Mouse (Mus musculus): Measurements from ENCODE around the gene Fbxl2. TPM values are rescaled to one million over a fixed set of nuclear protein-coding genes. Genes with fewer than 3 reads are reported as not detected.
"Not testable (repeated sequence)": the region's sequence is repeated elsewhere in the genome, so short reads cannot be mapped to it uniquely, and the experiment has no call there.

The Fbxl2 gene
- polyA plus RNA-seq (2011; ENCODE audit: insufficient read length, low read depth, missing spikeins), result 4.9 and 5.1 TPM in 2 replicates

GRCm38 (mm10) chr9:114046028-114046427, at the start of gene Fbxl2:
Gene Fbxl2 (minus strand): TSS chr9:114046191.
- H3K4me1 ChIP-seq (ENCODE audit: control insufficient read depth, insufficient read depth, low read length), result no peaks in the 10 kb centered on the region
- TF ChIP-seq CTCF (IDR thresholded peaks at IDR 0.05; ENCODE audit: borderline replicate concordance, insufficient read depth, low read length) (no peak), POLR2A (IDR thresholded peaks at IDR 0.05; ENCODE audit: low read depth, low read length) (no peak)

GRCm38 (mm10) chr9:114094854-114095253, 48.9 kb upstream of the Fbxl2 start:
- Histone ChIP-seq H3K4me1 (ENCODE audit: control insufficient read depth, insufficient read depth, low read length) (no peaks in the 10 kb centered on the region), H3K27ac (ENCODE audit: insufficient read depth, low read length) (no peak overlapping the region), H3K4me3 (ENCODE audit: insufficient read depth, low read length) (no peak overlapping the region)
- TF ChIP-seq POLR2A (IDR thresholded peaks at IDR 0.05; ENCODE audit: low read depth, low read length), result no peak
- no peak for TF ChIP-seq CTCF (IDR thresholded peaks at IDR 0.05; ENCODE audit: borderline replicate concordance, insufficient read depth, low read length)

More at GRCm38 (mm10) chr9:114046028-114046427, at the start of gene Fbxl2:
- no peak within 1 kb of the TSS for H3K27ac ChIP-seq (ENCODE audit: insufficient read depth, low read length)
- no peak within 1 kb of the TSS for H3K4me3 ChIP-seq (ENCODE audit: insufficient read depth, low read length)

- not testable (repeated sequence) for H3K4me3 ChIP-seq (ENCODE audit: insufficient read depth, low read length); H3K4me1 ChIP-seq (ENCODE audit: control insufficient read depth, insufficient read depth, low read length); H3K27ac ChIP-seq (ENCODE audit: insufficient read depth, low read length)
Measured at GRCm38 (mm10) chr9:114092188-114092587, 46.2 kb upstream of the Fbxl2 start.

GRCm38 (mm10) chr9:114088885-114089284, 42.9 kb upstream of the Fbxl2 start:
- not testable (repeated sequence) for H3K27ac ChIP-seq (ENCODE audit: insufficient read depth, low read length); H3K4me1 ChIP-seq (ENCODE audit: control insufficient read depth, insufficient read depth, low read length); H3K4me3 ChIP-seq (ENCODE audit: insufficient read depth, low read length)

- TF ChIP-seq CTCF (IDR thresholded peaks at IDR 0.05; ENCODE audit: borderline replicate concordance, insufficient read depth, low read length) (no peak), POLR2A (IDR thresholded peaks at IDR 0.05; ENCODE audit: low read depth, low read length) (no peak)
- H3K4me3 ChIP-seq (ENCODE audit: insufficient read depth, low read length), result no peak overlapping the region
- H3K27ac ChIP-seq (ENCODE audit: insufficient read depth, low read length), result no peak overlapping the region
Measured at GRCm38 (mm10) chr9:114087106-114087815, 41.3 kb upstream of the Fbxl2 start.

GRCm38 (mm10) chr9:114086422-114086821, 40.4 kb upstream of the Fbxl2 start:
- H3K4me3 ChIP-seq (ENCODE audit: insufficient read depth, low read length), result no peak overlapping the region
- no peaks in the 10 kb centered on the region for H3K4me1 ChIP-seq (ENCODE audit: control insufficient read depth, insufficient read depth, low read length)
- TF ChIP-seq CTCF (IDR thresholded peaks at IDR 0.05; ENCODE audit: borderline replicate concordance, insufficient read depth, low read length) (no peak), POLR2A (IDR thresholded peaks at IDR 0.05; ENCODE audit: low read depth, low read length) (no peak)
- H3K27ac ChIP-seq (ENCODE audit: insufficient read depth, low read length), result no peak overlapping the region

More at GRCm38 (mm10) chr9:114087106-114087815, 41.3 kb upstream of the Fbxl2 start:
- H3K4me1 ChIP-seq (ENCODE audit: control insufficient read depth, insufficient read depth, low read length), result no peaks in the 10 kb centered on the region

GRCm38 (mm10) chr9:114073681-114074080, 27.7 kb upstream of the Fbxl2 start:
- TF ChIP-seq POLR2A (IDR thresholded peaks at IDR 0.05; ENCODE audit: low read depth, low read length), result no peak
- Histone ChIP-seq H3K4me1 (ENCODE audit: control insufficient read depth, insufficient read depth, low read length) (no peaks in the 10 kb centered on the region), H3K27ac (ENCODE audit: insufficient read depth, low read length) (no peak overlapping the region), H3K4me3 (ENCODE audit: insufficient read depth, low read length) (no peak overlapping the region)

- H3K4me1 ChIP-seq (ENCODE audit: control insufficient read depth, insufficient read depth, low read length), result no peaks in the 10 kb centered on the region
- H3K27ac ChIP-seq (ENCODE audit: insufficient read depth, low read length), result no peak overlapping the region
- no peak overlapping the region for H3K4me3 ChIP-seq (ENCODE audit: insufficient read depth, low read length)
- TF ChIP-seq CTCF (IDR thresholded peaks at IDR 0.05; ENCODE audit: borderline replicate concordance, insufficient read depth, low read length) (no peak), POLR2A (IDR thresholded peaks at IDR 0.05; ENCODE audit: low read depth, low read length) (no peak)
Measured at GRCm38 (mm10) chr9:114069372-114069771, 23.4 kb upstream of the Fbxl2 start.

GRCm38 (mm10) chr9:114068494-114069053, 22.6 kb upstream of the Fbxl2 start:
- Histone ChIP-seq H3K4me1 (ENCODE audit: control insufficient read depth, insufficient read depth, low read length) (no peaks in the 10 kb centered on the region), H3K4me3 (ENCODE audit: insufficient read depth, low read length) (no peak overlapping the region), H3K27ac (ENCODE audit: insufficient read depth, low read length) (no peak overlapping the region)
- TF ChIP-seq CTCF (IDR thresholded peaks at IDR 0.05; ENCODE audit: borderline replicate concordance, insufficient read depth, low read length) (no peak), POLR2A (IDR thresholded peaks at IDR 0.05; ENCODE audit: low read depth, low read length) (no peak)

- H3K4me1 ChIP-seq (ENCODE audit: control insufficient read depth, insufficient read depth, low read length), result no peaks in the 10 kb centered on the region
- 0 out of 2 replicates have a peak within 1 kb of the TSS, but pooled peaks have one; percentile 6 for H3K4me3 ChIP-seq (ENCODE audit: insufficient read depth, low read length)
- TF ChIP-seq CTCF (IDR thresholded peaks at IDR 0.05; ENCODE audit: borderline replicate concordance, insufficient read depth, low read length) (no peak), POLR2A (IDR thresholded peaks at IDR 0.05; ENCODE audit: low read depth, low read length) (no peak)
- H3K27ac ChIP-seq (ENCODE audit: insufficient read depth, low read length), result no peak within 1 kb of the TSS
Measured at GRCm38 (mm10) chr9:114057090-114057796, 11.3 kb upstream of the Fbxl2 start, which contains the start of gene Susd5. Gene Susd5 (plus strand): TSS chr9:114057140.

Data from embryonic fibroblast, embryonic 13.5 days (primary cell).